Mouse (Mus musculus) hindlimb bud, embryonic 11.5 days (tissue): ENCODE results near the gene Foxo4.

Source experiments
- DNase-seq: peaks from one replicate; pipeline ENCODE4 v3.0.0-alpha.2; 2012; ENCODE audit warnings: low read depth, low spot score; ENCODE audit errors: extremely low spot score

Foxo4 gene

DNA sequence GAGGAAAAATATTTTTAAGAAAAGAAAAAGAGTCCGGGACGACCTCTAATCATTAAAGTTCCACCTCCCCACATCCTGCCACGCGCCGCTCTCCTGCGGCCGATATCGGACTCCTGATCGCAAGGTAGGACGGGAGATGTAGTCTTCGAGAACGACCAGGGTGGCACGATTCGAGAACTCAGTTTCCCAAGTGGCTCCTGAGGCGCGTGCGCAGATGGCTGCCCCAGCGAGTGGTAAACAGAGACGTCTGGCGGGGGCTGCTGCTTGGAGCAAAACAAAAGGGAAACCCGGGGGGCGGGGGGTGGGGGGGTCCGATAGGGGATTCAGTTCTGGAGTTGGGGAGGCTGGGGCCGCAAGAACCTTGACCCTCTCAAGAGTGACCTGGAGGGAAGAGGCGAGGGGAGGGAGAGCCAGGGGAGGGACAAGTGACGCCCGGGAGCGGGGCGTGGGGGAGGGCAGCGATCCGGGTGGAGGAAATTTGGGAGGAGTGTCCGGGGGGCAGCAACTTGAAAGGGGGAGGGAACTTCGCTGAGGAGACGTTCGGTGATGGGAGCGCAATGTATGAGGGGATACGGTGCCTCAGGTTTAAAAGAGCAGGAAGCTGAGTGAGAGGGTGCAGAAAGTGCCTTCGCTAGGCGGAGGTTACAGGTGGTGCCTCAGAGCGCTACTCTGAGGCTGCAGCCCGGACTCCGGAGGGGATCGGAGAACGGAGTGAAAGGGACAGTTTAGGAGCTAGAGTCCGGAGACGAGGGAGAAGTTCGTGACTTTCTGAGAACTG, at the start of gene Foxo4:
Foxo4 (plus strand) TSS at position 577 of the 778 bp plus-strand sequence.
- peak; percentile 54 for DNase-seq

DNA sequence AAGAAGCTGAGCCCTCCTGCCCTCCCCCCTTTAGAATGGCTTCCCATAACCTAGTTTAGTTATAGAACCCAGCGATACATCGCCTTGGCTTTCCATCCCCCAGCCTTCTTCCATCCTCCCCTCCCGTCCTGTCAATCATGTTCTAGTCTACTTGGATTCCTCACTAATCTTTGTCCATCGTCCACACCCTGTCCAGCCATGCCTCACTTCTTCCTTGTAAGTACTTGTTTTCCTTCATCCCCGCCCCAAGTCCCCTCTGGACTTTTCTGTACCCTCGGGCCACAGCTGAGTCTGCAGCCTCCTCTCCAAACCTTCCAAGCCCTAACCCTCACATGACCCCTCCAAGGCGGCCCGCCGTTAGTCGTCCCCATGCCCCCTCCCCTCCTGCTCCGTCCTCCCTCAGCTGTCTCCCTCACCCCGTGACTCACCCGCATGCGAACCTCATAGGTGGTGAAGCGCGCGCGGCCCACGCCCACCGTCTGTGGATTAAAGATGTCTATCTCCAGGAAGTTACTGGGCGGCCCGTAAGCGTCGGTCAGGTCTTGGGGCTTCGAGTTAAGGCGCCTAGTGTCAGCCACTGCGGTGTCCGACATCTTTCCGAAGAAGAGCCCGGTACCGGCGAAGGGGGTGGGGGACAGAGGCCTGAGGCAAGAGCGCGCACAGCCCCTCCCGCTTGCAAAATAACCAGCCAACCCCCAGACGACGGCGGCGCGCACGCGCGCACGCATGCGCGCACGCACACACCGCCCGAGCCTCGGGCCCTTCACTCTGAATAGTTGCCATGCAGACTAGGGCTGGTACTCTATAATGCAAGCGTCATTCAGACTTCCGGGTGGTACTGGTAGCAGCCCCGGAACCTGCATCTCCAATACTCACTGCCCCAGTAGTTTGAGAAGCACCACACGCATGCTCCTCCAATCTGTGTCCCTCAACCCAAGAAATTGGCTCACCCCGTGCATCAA, 32.2 kb upstream of the Foxo4 start, which contains the start of gene Snx12:
Snx12 (minus strand) TSS at position 730 of the 962 bp plus-strand sequence.
- peak; percentile 73 for DNase-seq

DNA sequence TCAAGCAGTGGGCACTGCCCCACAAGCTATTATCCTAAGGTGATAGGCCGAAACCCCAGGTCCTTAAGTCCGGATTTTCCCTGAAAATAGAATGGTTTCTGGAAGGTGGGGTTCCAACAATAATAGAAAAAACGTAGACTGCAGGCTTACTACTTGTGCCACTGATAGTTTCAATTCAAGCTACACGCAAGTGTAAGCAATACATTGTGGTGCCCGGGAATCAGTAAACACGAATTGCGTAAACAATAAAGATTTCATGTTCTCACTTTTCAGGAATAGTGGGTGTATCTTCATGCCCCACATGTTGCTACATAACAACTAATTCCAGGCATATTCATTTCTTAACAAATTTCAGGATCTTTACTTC, 31.5 kb upstream of the Foxo4 start:
- no peak for DNase-seq

DNA sequence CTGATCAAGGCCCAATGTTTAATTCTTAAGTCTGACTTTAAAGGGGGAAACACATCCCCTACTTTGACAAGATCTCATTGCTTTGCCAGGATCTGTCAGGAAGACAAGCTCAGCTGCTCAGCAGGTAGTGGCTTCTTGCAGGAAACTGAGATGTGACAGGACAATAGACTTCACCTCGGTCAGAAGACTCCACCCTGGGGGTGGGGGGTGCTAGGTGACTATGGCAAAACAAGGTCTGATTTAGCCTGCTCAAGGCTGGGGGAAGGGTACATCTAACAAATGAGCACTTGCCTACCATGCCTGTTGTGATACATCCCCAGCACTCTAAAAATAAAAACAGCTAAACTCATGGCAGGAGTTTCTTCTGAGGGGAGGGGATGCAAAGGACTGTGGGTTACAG, 9.3 kb upstream of the Foxo4 start:
- no peak for DNase-seq

DNA sequence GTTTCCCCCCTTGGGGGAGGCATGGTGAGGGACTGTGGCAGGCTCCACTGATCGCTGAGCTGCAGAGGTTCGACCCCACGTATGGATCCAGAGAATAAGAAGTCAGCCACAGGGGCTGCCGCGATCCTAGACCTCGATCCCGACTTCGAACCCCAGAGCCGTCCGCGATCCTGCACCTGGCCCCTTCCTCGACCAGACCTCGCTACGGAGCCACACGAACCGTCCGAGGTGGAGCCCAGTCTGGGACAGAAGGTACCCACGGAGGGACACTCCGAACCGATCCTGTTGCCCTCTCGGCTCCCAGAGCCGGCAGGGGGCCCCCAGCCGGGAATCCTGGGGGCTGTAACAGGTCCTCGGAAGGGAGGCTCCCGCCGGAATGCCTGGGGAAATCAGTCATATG, 412 bp downstream of the Foxo4 start:
- no peak for DNase-seq

DNA sequence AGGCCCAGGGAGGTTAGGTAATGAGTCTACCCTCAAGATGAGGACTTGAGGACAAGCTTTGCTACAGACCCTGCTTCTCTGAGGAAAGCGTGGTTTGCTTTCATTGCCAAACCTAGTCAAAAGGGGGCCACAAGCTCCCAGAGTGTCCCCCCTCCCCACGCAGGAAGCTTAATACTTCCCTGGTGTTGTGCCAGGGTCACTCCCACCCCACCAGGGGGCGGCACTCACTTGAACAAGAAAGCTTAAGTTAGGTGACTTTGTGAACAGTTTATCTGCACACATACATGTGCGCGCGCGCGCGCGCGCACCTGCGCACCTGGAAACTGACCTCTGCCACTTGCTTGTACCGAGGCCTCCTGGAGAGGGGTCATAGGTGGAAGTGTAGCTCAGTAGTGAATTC, 2.3 kb downstream of the Foxo4 start:
- DNase-seq: no peak

DNA sequence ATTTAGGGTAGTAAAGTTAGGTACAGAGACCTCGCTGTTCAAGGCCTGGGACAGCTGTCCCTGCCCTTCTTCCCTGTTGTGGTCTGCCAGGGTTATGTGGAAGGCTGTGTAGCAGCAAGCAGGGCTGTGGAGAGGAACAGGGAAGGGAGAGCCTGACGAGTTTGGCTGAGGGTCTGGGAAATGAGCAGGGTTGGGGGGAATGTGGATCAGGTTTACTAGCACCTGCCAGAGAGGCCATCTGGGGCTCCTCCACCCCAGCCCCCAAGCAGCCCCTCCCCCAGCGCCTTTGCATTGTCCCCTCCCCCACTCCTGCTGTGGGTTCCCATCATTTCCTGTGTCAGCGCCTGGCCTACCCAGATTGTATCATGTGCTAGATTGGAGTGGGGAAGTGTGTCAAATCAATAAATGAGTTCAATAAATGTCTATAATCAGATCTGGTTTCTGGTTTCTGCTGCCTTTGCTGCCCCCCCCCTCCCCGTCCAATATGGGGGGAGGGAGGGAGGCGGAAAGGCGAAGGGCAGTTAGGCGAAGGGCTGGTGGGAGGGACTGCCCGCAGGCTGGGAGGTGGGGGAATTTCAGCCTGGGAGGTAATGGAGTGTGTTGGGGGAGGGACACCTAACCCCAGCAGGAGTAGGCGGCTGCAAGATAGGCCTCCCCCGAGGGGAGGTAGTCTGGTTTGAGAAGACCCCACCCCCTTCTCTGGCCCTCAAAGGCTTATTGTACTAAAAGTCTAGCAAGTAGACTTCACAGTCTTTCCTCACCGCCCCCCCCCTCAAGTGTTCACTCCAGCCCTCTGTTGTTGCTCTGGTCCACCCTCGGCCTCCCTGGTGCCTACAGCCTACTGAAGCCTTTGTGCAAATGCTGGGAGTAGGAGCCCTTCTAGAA, 6.4 kb downstream of the Foxo4 start:
- peak; percentile 26 for DNase-seq

DNA sequence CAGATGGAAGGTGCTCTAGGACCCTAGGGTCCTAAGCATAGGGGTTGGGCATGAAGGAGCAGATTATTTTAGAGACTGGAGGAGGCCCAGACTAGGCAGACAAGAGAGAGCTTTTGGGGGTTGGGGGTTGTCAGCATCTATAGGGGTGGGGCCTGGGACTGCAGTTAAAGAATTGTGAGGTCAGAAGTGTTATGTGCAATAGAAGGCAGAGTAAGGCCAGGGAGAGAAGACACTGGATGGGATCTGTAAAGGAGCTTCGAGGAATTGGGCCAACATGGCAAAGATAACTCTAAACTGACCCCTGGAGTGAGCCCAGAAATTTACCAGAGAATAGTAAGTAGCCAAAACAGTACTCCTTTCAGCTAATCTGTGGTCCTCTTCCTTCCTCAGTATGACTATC, 9.6 kb downstream of the Foxo4 start, which contains the start of gene Gm614:
Gm614 (minus strand) TSS at position 101 of the 400 bp plus-strand sequence.
- no peak for DNase-seq

DNA sequence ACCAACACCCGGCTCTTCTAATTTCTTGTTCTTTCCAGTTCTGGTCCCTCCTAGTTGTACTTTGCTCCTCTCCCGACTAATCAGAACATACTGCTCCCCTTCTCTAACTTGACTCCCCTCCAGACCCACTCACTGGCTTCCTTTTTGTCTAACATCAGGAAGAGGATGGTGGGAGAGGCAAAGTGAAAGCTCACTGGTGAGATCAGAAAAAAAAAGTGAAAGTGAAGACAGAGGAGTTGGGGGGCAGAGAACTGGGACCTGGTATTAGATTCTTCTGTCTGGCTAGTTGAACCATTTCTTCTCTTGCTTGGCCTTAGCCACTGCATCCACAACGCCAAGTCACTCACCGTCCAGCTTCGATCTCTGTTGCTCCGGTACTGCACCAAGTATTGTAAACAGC, 12.3 kb downstream of the Foxo4 start:
- DNase-seq: no peak

DNA sequence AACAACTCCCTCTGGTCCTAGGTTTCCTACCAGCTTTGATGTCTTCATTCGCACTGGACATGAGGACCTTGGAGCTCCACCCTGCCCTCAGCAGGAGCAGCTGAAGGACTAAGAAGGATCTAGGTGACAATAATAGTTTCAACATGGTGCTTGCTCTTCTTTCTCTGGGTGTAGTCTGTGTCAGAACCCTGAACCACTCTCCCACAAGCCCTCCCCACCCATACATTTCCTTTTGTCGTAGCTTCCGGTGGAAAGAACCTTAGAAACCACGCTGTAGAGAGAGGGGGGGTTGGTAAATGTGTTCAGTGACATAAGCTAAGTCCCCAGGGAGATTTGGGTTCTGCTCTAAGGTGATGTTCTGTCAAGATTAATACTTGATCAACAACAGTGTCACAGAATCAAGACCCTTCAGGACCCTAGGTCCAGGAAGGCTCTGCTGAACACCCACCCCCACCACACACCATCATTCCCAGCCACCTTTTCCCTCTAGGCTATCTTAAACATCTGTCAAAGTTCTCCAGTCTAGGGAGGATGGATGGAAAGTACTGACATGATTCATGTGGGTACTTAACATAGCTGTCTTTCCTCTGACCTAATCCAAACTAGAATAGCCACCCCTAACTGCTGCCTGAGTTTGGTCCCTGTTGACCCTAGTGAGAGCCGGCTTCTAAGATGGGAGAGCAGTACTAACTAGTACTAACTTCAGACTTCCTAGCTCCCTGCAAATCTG, 13.9 kb downstream of the Foxo4 start, which contains the start of gene Il2rg:
Il2rg (minus strand) TSS at position 231 of the 730 bp plus-strand sequence.
- DNase-seq: no peak

DNA sequence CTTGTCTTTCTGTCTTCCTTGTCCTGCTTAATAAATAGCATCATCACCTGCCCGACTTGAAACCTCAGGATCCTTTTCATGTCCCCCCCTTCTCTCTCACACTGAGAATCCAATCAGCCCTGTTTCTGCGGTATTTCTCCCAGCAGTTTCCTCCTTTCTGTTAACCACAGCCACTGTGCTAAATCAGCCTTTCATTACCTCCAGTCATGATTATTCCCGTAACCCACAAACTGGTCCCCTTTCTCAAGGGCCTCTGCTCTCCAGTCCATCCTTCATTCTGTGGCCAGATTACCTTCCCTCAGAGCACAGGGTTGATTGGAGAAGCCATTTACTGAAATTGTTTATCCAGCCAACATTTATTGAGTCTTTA, 14.4 kb downstream of the Foxo4 start, which contains the start of gene Gm20489:
Gm20489 (minus strand) TSS at position 269 of the 370 bp plus-strand sequence.
- DNase-seq: no peak

DNA sequence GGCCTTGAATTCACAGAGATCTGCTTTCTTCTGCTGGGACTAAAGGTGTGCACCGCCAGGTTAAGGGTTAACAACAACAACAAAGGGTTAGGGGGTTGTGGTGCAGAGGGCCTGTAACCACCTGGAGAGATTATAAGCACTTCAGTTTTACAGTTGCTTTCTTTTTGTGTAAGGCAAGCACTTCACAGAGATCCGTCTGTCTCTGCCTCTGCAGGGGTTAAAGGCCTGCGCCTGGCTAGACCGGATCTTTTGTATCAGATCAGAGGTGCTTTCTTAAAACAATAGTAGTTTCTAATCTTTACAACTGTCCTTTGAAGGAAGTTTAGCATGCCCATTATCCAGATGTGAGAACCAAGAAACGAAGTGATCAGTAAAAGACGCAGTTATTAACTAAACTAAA, 19.1 kb downstream of the Foxo4 start:
- DNase-seq: no peak

DNA sequence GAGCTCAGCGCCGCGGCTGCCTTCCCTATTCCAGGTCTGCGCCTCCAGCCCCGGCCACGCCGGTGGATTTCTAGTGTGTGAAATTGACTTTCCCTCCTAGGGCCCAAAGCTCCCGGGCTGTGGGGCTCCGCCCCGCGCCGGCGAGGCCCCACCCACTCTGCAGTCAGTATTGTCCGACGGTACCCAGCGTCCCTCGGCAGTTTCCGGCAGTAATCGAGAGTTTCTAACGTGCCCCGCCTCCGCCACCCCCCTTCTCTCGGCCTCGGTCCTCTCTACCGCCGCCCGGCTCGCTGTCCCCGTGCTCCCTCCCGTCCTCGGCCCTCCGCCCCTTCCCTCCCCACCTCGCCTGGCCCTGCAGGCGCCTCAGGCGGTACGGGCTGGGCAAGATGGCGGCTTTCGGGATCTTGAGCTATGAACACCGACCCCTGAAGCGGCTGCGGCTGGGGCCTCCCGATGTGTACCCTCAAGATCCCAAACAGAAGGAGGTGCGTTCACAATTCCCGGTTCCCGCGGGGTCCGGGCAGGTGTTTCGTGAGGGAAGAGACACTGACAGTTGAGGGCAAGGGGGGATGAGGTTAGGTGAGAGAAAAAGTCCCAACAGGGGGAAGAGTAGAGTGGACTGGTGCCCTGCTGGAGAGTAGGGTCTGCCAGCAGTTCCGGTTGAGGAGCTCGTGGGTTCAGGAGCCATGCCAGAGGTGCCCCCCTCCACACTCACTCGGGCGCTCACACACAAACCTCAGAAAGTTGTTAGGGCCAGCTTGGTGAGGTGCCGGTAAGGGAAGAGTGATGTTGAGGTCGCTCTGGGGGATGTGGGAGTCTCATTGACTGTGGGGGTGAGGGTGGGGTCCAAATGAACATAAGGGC, 19.8 kb downstream of the Foxo4 start, which contains the start of gene Med12:
Med12 (plus strand) TSS at position 156 of the 864 bp plus-strand sequence.
- peak; percentile 20 for DNase-seq

DNA sequence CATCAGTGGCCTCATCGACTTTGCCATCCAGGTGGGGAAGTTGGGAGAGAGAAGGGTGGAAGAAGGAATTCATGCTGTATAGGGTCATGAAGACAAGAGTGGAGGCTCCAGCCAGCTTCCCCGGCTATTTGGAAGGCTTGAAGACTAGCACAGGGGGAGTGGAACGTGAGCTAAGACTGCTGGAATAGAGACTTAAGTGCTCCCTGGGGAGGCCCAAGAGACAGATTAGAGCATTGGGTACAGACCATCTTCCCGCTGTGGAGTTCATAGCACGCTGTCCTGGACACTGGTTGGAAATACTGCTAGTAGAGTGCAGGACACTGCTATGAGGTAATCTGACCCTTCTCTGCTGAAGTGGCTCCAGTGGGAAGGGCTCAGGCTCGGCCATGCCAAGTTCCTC, 28.5 kb downstream of the Foxo4 start:
- no peak for DNase-seq

DNA sequence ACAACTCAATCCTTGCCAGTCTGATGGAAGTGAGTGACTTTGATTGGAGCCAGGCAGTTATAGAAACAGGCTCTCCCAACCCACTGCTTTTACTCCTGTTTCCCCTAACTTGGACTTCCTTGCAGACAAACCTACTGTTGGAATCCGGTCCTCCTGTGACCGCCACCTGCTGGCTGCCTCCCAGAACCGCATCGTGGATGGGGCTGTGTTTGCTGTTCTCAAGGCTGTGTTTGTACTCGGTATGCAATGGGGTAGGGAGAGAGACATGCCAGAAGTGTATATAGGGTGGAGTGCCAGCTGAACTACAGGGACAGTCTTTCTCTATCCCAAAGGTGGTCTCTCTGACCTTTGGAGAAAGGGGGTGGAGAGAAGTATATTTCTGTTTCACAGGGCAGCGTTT, 31.2 kb downstream of the Foxo4 start:
- DNase-seq: no peak

DNA sequence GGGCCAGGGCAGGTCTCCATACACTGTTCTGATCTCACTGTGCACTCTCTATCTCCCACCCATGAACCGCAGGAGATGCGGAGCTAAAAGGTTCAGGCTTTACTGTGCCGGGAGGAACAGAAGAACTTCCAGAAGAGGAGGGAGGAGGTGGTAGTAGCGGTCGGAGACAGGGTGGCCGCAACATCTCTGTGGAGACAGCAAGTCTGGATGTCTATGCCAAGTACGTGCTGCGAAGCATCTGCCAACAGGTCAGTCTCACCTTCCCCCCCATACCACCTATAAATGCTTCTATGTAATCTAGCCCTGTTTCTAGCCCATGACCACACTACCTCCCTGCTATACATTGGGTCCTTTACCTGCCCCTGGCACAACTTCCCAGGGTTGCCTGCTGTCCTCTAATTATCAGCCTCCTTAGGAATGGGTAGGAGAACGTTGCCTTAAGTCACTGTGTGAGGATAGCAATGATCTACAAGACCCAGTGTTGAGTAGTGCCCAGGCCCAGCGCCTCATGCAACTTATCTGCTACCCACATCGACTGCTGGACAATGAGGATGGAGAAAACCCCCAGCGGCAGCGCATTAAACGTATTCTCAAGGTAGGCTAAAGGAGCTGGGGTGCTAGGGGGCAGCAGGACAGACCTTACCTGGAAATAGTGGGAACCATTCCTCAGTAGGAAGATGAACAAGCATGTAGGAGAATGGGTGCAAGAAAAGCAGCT, 31.8 kb downstream of the Foxo4 start:
- DNase-seq: no peak

DNA sequence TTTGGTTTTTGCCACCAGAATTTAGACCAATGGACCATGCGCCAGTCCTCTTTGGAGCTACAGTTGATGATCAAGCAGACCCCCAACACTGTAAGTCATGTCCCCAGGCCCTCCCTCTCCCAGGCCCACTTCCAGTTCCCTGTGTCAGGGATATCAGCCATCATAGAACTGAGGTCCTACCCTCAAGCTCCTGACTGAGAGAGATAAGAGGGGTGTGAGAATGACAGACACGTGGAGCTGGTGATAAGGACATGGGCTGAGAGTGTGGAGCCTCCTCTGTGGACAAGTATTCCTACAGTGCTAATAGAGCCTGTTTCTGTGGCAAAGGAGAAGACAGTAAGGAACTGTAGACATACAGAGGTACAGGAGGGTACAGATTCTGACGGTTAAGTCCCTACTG, 33.2 kb downstream of the Foxo4 start:
- DNase-seq: no peak

DNA sequence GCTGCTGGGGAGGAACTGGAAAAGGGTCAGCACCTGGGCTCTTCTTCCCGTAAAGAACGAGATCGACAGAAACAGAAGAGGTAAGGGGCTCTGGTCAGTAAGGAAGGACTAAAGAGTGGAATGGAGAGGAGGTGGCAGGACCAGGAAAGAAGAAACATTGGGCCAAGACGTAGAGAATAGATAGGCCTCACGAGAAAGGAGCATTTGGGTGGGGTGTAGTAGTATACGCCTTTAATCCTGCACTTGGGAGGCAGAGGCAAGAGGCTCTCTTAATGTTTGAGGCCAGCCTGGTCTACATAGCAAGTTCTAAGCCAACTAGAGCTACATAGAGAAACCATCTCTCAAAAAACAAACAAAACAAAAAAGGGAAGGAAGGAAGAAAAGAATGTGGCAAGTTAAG, 34.1 kb downstream of the Foxo4 start:
- DNase-seq: no peak
